Mouse (Mus musculus): ENCODE measurements around the gene Cobl.

Gene Cobl

DNA sequence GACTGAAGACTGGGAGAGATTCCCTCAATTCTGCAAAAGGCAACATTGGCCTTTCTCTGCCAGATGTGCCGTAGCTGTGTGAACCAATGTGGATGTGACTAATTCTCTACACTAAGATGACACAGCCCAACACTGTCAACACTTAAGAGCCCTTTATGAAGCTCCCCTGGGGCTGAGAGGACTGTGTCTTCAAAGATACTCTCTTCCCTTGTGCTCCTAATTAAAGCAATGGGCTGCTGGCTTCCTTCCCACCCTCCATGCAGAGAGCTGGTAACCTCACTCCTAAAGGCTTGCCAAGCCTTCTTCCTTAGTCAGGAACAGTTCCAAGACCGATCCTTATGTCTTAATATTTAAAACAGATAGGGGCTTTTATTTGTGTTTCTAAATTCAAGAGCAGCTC, 79.9 kb downstream of the Cobl start:
- no peak for DNase-seq (ENCODE audit: low spot score)

- DNase-seq (ENCODE audit: low spot score) = no peak
Observed at GRCm38 (mm10) chr11:12382991-12383390, 81.8 kb downstream of the Cobl start.

- no peak for DNase-seq (ENCODE audit: low spot score)
Observed at GRCm38 (mm10) chr11:12381096-12381495, 83.7 kb downstream of the Cobl start.

- no peak for DNase-seq (ENCODE audit: low spot score)
Observed at GRCm38 (mm10) chr11:12376628-12377027, 88.1 kb downstream of the Cobl start.

DNA sequence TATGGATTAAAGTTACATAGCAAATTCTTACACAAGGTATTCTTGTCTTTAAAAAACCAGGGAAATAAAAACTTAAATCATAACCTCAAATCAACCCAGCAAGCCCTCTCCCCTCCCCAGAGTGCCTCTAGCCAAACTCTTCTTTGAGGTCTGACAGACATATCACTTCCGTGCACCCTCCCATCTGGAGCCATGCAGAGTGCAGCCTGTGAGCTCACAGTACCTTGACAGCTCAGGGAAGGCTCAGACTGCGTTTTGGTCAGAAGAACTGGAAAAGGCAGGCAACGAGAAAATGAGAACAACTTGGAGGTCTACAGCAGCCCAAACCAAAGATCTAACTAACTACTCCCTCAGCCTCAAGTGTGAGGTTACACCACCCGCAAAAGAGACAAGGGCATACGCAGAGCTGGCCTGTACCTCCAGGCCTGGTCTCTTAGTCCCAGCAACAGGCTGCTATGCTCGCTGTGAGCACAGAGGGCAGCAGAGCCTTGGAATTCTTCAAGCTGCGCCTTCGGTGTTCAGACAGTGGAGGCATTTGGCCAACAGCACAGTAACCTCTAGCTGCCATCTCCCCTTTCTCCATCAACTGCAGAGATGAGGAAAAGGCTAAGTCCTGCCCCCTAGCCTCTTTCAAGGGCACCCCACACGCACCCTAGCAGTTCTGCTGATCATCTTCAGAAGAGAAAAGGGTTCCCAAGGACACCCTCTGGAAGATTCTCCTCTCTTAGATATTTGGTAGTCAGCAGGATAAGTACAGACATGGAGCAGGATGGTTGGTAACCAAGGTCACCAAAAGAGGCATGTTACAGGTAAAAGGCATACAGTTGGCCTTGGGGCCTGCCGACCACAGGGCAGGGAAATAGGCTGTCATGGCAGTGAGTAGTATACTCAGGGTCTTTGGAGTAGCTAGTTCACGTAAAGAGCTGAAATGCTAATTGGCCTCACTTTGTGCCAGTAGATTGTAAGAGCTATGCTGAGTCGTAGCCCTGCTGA, 91.4 kb downstream of the Cobl start:
- no peak for DNase-seq (ENCODE audit: low spot score)

DNA sequence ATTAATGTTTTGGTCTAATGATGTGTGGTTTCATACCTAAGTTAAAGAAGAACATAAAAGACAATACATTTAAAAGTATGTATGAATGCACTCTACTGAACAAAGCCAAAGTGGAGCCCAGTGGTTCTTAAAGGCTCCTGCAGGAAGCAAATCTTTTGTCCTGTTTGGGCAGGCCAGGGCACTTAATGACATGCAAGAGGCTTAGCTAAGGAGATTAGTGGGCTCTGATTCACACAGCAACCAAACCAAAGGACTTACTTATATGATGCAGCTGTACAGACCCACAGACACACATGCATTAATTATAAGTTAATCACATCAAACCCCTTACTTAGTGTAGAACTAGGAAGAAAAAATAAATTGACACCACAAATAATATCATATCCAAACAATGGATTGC, 93.8 kb downstream of the Cobl start:
- DNase-seq (ENCODE audit: low spot score) = no peak

GRCm38 (mm10) chr11:12367426-12368178, 97.2 kb downstream of the Cobl start:
- no peak for DNase-seq (ENCODE audit: low spot score)

- no peak for DNase-seq (ENCODE audit: low spot score)
Observed at GRCm38 (mm10) chr11:12359336-12360000, 105.3 kb downstream of the Cobl start.

DNA sequence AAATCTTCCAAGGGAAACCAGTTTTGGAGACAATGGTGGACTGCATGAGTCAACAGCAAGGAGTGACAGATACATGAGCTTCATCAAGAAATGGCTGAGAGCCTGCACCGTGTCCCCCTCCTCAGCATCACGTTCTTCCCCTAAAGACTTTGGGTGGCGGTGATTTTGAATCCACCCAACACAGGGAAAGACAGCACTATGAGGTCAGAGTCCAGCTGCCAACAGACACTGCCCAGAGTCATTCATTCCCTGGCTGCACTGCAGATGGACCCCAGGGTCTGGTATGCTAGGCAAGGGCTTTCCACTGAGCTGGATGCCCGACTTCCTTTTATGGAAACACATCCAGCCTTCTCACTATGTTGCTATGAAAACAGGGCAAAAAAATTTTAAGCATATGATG, 106.2 kb downstream of the Cobl start:
- no peak for DNase-seq (ENCODE audit: low spot score)

GRCm38 (mm10) chr11:12355681-12356080, 109.1 kb downstream of the Cobl start:
- DNase-seq (ENCODE audit: low spot score) = no peak

DNA sequence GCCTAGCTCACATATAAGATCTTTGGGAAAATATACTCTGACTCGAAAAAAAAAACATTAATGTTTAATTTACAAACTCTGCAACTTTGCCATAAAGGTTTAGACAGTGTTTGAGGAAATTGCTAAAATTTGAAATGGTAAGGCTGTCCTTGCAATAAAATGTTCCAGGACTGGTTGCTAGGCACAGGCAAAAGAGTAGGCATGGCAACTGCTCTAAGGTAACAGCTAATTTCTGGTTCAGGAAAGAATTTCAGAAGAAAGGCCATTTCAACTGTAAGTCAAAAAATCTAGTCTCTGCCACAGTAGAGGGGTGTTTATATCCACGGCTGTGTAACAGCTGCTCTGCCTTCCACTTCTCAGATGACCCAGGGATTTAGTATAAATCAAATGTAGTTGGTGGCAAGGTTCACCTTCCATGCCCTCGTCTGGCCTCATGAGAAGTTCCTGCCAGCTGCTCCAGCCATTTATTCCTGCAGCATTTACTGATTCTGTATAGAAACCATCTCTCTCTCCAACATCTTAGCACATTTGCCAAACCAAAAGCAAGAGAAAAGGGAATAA, 113.7 kb downstream of the Cobl start:
- no peak for DNase-seq (ENCODE audit: low spot score)

- DNase-seq (ENCODE audit: low spot score) = no peak
Observed at GRCm38 (mm10) chr11:12350086-12350485, 114.7 kb downstream of the Cobl start.

DNA sequence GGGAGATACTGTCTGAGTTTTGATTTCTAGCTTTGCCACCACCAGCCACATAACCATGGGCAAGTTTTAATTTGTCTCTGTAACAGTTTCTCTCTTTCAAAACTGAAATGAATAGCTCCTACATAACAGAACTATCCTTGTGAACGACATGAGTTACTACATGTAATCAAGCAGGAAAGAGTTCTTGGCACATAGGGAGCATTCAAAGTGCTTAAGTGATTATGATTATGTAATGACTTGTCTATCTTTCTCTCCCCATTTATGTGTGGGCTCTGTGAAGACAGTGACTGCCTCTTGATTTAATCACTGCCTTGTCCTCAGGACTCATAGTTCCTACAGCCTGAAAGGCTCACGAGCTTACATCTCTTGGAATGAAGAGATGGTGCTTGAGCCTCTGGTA, 118.3 kb downstream of the Cobl start:
- DNase-seq (ENCODE audit: low spot score) = no peak

DNA sequence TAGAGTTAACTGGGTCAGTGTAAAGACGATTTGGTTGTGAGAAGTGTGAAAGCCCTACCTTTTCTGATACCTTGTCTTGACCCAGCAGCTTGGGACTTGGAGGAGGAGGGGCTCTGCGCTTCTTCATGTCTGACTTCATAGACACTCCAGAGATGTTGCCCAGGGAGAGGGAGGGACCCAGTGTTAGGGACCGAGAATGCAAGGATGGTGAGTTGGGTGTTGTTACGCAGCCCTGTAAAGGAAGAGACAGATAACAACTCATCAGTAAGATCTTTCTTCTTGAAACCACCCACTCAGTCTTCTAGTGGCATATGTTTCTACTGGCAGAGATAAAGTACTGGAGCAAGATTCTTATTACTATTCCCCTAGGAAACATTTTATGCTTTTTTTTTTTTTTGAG, 121.1 kb downstream of the Cobl start:
- DNase-seq (ENCODE audit: low spot score) = no peak

DNA sequence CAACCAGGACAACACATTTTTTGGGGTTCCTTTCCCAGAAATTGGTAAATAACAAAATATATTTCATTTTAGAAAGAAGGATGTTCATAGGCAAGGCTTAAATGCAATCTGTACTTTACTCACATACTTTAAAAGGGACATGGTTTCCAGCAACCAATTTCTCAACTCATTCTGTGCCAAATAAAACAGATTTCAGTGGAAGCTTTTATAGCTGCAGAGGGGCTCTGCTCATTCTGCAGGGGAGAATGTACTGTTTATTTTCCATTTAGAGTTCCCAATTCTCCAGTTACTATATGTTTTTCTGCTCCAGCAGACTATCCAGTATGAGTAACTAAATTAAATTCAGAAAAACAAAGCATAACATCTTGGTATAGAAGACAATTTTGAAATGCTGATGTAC, 124.1 kb downstream of the Cobl start:
- no peak for DNase-seq (ENCODE audit: low spot score)

- DNase-seq (ENCODE audit: low spot score) = no peak
Observed at GRCm38 (mm10) chr11:12336145-12336544, 128.6 kb downstream of the Cobl start.

GRCm38 (mm10) chr11:12331997-12332396, 132.8 kb downstream of the Cobl start:
- DNase-seq (ENCODE audit: low spot score) = no peak

- DNase-seq (ENCODE audit: low spot score) = no peak
Observed at GRCm38 (mm10) chr11:12321445-12321844, 143.3 kb downstream of the Cobl start.

- DNase-seq (ENCODE audit: low spot score) = no peak
Observed at GRCm38 (mm10) chr11:12319318-12319717, 145.4 kb downstream of the Cobl start.

DNA sequence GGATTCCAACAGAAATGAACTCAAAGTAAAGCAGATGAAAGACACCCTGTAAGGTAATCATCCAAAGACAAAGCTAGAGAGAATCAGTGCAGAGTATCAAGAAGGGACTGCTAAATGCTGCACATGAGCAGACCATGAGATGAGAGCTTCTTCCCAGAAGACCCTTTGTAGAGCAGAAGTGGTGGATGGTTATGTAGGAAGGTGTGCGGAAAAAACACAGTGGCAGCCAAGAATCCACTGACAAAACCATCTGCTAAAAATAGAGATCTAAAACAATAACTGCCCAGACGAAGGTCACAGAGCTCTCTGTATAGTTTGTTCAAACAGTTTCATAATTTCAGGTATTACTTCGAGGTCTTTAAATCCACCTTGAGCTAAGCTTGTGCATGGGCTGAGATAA, 149.1 kb downstream of the Cobl start:
- no peak for DNase-seq (ENCODE audit: low spot score)

DNA sequence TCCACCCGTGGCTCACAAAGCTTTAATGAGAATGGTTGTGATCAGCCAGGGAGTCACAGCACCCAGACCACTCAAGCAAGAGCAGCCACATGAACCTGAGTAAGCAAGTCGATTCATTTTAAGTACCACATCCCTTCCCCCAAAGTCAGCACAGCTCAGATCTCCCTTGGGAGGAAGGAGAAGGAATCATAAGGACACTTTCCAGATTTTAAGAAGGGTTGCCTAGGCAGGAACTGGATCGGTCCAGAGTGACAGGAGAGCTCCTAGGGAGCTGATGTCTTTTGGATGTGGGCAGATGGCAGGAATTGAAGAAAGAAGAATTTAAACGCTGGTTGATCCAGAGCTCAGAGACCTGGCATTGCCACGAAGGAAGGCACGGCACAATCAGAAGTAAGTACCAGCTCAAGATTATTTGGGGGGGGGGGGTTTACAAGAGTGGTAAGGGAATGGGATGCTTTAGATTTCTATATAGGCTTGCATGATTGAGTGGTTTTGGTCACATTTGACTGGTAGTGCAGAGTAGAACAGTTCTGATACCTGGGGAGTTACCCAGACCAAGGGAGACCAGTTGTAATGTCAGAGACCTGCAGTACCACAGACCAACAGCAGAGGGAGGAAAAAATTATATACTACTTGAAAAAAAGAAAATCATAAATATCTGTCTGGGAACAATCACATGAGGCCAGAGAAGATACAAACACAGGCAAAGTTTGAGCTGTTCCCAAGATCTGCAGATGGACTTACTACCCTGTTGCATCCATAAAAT, 150.3 kb downstream of the Cobl start:
- no peak for DNase-seq (ENCODE audit: low spot score)

DNA sequence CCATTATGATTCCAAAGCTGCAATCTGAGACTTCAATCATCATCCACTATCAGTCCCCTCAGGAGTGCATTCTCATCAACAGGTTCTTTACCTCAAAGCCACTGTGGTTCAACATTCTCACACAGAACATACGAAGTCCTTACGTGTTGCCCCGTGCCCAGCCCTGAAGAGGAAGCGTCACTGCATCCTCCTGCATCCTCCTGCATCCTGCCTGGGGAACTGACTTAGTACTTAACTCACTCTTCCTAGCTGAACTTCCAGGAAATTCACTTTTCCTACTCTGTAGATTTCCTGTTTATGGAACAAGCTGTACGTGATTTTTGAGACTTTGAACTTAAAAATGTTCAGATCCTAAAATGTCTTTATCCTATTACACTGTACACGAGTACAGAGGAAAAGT, 153.3 kb downstream of the Cobl start:
- no peak for DNase-seq (ENCODE audit: low spot score)

Data from T-cell, adult 2 months (primary cell).